Comparison of ENCODE assay signal across 29 mouse cellular contexts in the genomic region with DNA sequence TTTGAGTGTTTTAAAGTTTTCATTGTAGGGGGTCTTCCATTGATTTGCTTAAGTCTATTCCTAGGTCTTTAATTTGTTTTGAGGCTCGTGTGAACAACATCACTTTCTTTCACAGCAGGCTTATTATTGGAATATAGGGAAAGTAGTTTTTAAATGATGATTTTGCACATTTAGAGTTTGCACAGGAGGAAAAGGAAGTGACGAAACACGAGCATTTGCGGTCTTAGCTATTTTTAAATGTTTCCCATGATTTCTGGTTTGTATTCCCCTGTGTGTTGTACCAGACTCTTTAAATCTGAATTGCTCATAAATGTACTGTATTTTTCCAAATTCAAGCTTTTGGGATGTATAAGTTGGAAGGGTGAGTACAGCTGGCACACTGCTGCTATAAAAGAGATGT. TPM values are rescaled to one million over a fixed set of nuclear protein-coding genes. Genes with fewer than 3 reads are reported as not detected.
A peak's percentile ranks its signal among the peaks of the same experiment; 100 is the strongest.
DNase-seq lines count a peak whose midpoint lies in the region; ATAC-seq lines count a peak whose summit lies in the region.
"Had no signal": no experiment of that assay in that cellular context is flagged by ENCODE, and none has a peak within 500 bp of the region (broad histone marks: within the 10 kb centered on the region; RNA-seq: fewer than 3 reads in every experiment).

No protein-coding gene starts in this region.

- no peak overlapping the region for H3K4me2 ChIP-seq in midbrain, embryonic 13.5 days (replicated peaks)
- H3K4me2 ChIP-seq in hindbrain, embryonic 12.5 days (replicated peaks) = no peak overlapping the region
- H3K4me2 ChIP-seq: embryonic facial prominence, embryonic 13.5 days; embryonic facial prominence, embryonic 15.5 days; forebrain, embryonic 12.5 days had no signal

- WGBS in midbrain, embryonic 13.5 days = 80% methylated on average over 4 of the region's 4 CpGs
- WGBS in hindbrain, embryonic 12.5 days = 73% methylated on average over 4 of the region's 4 CpGs

- ATAC-seq in common myeloid progenitor, adult 5-6 weeks (replicated peaks; ENCODE audit: low read depth, poor library complexity, severe bottlenecking) = 0 out of 2 replicates have a peak, but pooled peaks have one; percentile 47
- ATAC-seq in hematopoietic stem cell, adult 5-6 weeks (replicated peaks in 1 of 2; ENCODE audit: insufficient read depth in 1 of 2, low FRiP score in 2 of 2, low TSS enrichment in 1 of 2, low read depth in 1 of 2, poor library complexity in 2 of 2, severe bottlenecking in 2 of 2) = peak; percentile 62 to 69; a peak in 3 of 4 replicates
- ATAC-seq in megakaryocyte progenitor cell, adult 5-6 weeks (replicated peaks; ENCODE audit: poor library complexity) = 0 out of 2 replicates have a peak, but pooled peaks have one; percentile 42
- no peak for ATAC-seq in midbrain, embryonic 13.5 days
- ATAC-seq in hindbrain, embryonic 12.5 days (ENCODE audit: low FRiP score) = no peak
- ATAC-seq: activated CD4-positive, CD25-positive, alpha-beta regulatory T cell, adult 4 months; CD4-positive, CD25-positive, alpha-beta regulatory T cell, adult 4 months; forebrain, embryonic 14.5 days; forebrain, embryonic 16.5 days; Patski had no signal

- DNase-seq in left cerebral cortex, postnatal 14 days (ENCODE audit: low spot score in 2 of 2) = no peak
- DNase-seq: adrenal gland, adult 8-10 months; adrenal gland, postnatal 14 days; adrenal gland, postnatal 36 days; B cell, adult 2 months; cerebellum, adult 11-12 months; cerebellum, adult 2 months; cerebellum, adult 9-10 months; cerebellum, postnatal 10 days; cerebellum, postnatal 25 days; embryo, embryonic 11 days had no signal

- H3K36me3 ChIP-seq in midbrain, embryonic 13.5 days = no peaks in the 10 kb centered on the region
- no peaks in the 10 kb centered on the region for H3K36me3 ChIP-seq in hindbrain, embryonic 12.5 days
- H3K36me3 ChIP-seq: embryonic facial prominence, embryonic 13.5 days; embryonic facial prominence, embryonic 15.5 days; forebrain, embryonic 10.5 days; forebrain, embryonic 12.5 days; G1E had no signal

- H3K27me3 ChIP-seq in midbrain, embryonic 13.5 days = no peaks in the 10 kb centered on the region
- 0 out of 2 replicates have a peak, but pooled peaks cover 3% of the 10 kb centered on the region for H3K27me3 ChIP-seq in hindbrain, embryonic 12.5 days
- H3K27me3 ChIP-seq: CH12.LX; embryonic facial prominence, embryonic 15.5 days had no signal

- no peak overlapping the region for H3K27ac ChIP-seq in midbrain, embryonic 13.5 days
- no peak overlapping the region for H3K27ac ChIP-seq in hindbrain, embryonic 12.5 days
- H3K27ac ChIP-seq: embryonic facial prominence, embryonic 13.5 days; embryonic facial prominence, embryonic 15.5 days; forebrain, embryonic 10.5 days; forebrain, embryonic 12.5 days had no signal

- H3K4me3 ChIP-seq in midbrain, embryonic 13.5 days (replicated peaks) = no peak overlapping the region
- no peak overlapping the region for H3K4me3 ChIP-seq in hindbrain, embryonic 12.5 days
- H3K4me3 ChIP-seq: embryonic facial prominence, embryonic 13.5 days; embryonic facial prominence, embryonic 15.5 days; erythroblast, embryonic 14.5 days; forebrain, embryonic 10.5 days; forebrain, embryonic 12.5 days had no signal

- H3K4me1 ChIP-seq in midbrain, embryonic 13.5 days (replicated peaks) = no peaks in the 10 kb centered on the region
- no peaks in the 10 kb centered on the region for H3K4me1 ChIP-seq in hindbrain, embryonic 12.5 days
- H3K4me1 ChIP-seq: embryonic facial prominence, embryonic 13.5 days; embryonic facial prominence, embryonic 15.5 days; forebrain, embryonic 10.5 days; forebrain, embryonic 12.5 days had no signal

- intact Hi-C loops in left cerebral cortex, postnatal 14 days (cut with DNase I) = no loop called here

- H3K9me3 ChIP-seq in midbrain, embryonic 13.5 days = no peaks in the 10 kb centered on the region
- no peaks in the 10 kb centered on the region for H3K9me3 ChIP-seq in hindbrain, embryonic 12.5 days (replicated peaks)
- H3K9me3 ChIP-seq: embryonic facial prominence, embryonic 13.5 days; embryonic facial prominence, embryonic 15.5 days; forebrain, embryonic 10.5 days; forebrain, embryonic 12.5 days; G1E had no signal

- H3K9ac ChIP-seq in midbrain, embryonic 13.5 days (replicated peaks) = no peak overlapping the region
- no peak overlapping the region for H3K9ac ChIP-seq in hindbrain, embryonic 12.5 days
- H3K9ac ChIP-seq: embryonic facial prominence, embryonic 13.5 days; embryonic facial prominence, embryonic 15.5 days; forebrain, embryonic 12.5 days had no signal

RNA-seq across cellular contexts. Expression of gene Nxf2, which starts 54.2 kb away (rescaled TPM):
- total RNA-seq in common myeloid progenitor, adult 5-6 weeks (2017) = 0.37 and 2.1 TPM in 2 replicates
- total RNA-seq in hematopoietic stem cell, adult 5-6 weeks (2017) = 0.50 and 1.0 TPM in 2 replicates
- 1.7 and 2.2 TPM in 2 replicates for total RNA-seq in megakaryocyte progenitor cell, adult 5-6 weeks (2015)
- total RNA-seq in megakaryocyte progenitor cell, adult 5-6 weeks (2017) = 0.54 and 0.98 TPM in 2 replicates
- polyA plus RNA-seq in midbrain, embryonic 13.5 days (2015; fragmentation: Nextera tagmentation; extraction: Ambion mirVana) = 0.15 and 0.39 TPM in 2 replicates
- total RNA-seq in left cerebral cortex, postnatal 14 days (2021) = not detected
- polyA plus RNA-seq in hindbrain, embryonic 12.5 days (2016; fragmentation: Nextera tagmentation; extraction: Ambion mirVana) = 0.47 and 1.1 TPM in 2 replicates
- total RNA-seq: adrenal gland, adult 18-20 months; adrenal gland, postnatal 14 days; CH12.LX; G1E had no signal
- polyA plus RNA-seq: erythroblast, embryonic 14.5 days; G1E; Patski had no signal

Comparison
In these comparisons a context has a peak if more than half of its experiments do, and no peak if none do; other contexts are left out.
1. ATAC-seq: peak in common myeloid progenitor, adult 5-6 weeks (single experiment), hematopoietic stem cell, adult 5-6 weeks (2 of 2) and megakaryocyte progenitor cell, adult 5-6 weeks (single experiment); none in midbrain, embryonic 13.5 days (single experiment) and hindbrain, embryonic 12.5 days (single experiment).